Mouse (Mus musculus) cerebellum, adult 8-10 months (tissue): ENCODE measurements at regions not wholly inside any gene's neighbourhood (a gene's known extent, or its start where the extent isn't known, plus 50 kb on each side); places are given as distances from the start of the nearest gene placed in this dataset.
"Not testable (repeated sequence)": the region's sequence is repeated elsewhere in the genome, so short reads cannot be mapped to it uniquely, and the experiment has no call there.

Experiments used
- DNase-seq: peaks from one replicate; pipeline ENCODE4 v3.0.0; 2022

DNA sequence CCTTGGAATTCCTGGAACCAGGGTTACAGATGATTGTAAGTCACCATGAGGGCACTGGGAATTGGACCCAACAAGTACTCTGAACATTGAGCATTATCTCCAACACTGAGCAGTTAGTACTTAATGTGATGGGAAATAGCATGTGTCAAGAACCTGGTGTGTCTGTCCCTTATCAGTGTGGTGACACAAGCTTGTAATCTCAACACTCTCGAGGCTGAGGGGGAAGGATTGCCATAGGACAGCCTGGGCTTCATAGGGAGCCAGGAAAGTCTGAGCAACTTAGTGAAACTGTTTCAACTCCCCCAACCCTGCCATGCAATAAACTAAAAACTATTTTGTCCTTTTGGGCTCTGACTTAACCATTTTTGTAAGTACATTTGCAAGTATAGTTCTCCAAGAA, 100.0 kb downstream of the Wdr20rt start:
- DNase-seq = no peak

- no peak for DNase-seq
Observed at GRCm38 (mm10) chr12:65328532-65328931, 103.2 kb downstream of the Wdr20rt start.

DNA sequence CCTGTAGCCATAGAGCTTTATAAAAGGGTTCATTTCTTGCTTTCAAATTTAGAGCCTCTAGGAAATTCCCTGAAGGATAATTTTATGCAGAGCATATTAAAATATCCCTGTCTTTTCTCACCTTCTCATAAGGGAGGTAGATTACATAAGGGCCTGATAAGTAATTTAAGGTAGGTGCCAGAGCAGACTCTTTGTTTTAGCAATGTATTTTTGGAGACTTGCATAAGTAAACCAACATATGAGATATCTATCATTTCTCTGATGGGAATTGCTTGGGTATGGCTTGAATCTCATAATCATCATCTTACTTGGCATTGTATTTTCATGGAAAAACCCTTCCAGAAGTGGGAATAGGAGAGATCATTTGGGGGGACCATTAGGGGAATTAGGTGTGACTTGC, 104.4 kb downstream of the Wdr20rt start:
- DNase-seq = no peak

- no peak for DNase-seq
Observed at GRCm38 (mm10) chr12:65340009-65340408, 114.7 kb downstream of the Wdr20rt start.

GRCm38 (mm10) chr12:65347251-65347650, 121.9 kb downstream of the Wdr20rt start:
- no peak for DNase-seq

DNA sequence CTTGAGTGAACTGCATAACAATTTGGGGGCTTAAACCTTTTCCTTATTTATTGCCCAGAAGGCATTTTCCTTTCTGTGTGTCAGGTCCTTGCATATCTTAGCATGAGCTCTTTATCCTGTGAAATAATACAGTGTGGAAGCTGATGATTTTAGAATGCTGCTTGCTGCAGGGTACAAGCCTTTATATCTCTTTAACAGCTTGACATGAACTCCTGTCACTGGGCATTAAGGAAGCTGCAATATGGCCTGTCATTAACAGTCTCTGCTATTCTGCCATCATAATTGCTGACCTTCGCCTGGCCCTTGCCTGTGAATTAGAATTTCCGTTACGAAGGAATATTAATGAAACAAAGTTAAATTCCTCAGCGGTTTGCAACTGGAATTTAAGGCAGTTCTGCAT, 124.2 kb downstream of the Wdr20rt start:
- no peak for DNase-seq

- no peak for DNase-seq
Observed at GRCm38 (mm10) chr12:65364179-65364578, 138.9 kb downstream of the Wdr20rt start.

GRCm38 (mm10) chr12:65367334-65367733, 142.0 kb downstream of the Wdr20rt start:
- DNase-seq = no peak

- no peak for DNase-seq
Observed at GRCm38 (mm10) chr12:65367866-65368419, 142.6 kb downstream of the Wdr20rt start.

DNA sequence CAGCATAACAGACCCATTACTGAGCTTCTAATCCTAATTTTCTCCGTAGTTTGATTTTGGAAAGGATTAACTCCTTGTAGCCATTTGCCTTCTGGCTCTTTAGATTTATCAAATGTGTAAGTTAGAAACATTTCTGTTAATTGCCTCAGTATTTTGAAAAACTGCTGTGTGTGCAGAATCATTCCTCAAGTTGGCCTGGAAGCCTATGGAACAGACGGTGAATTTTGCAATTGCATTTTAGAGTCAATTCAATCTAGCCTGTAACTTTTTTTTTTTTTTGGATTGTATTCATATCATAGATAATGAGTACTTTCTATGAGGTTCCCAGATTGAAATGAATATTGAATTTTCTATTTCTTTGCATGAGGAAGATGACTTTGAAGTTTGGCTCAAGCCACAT, 146.3 kb downstream of the Wdr20rt start:
- DNase-seq = no peak

- DNase-seq = no peak
Observed at GRCm38 (mm10) chr12:65379321-65379720, 154.0 kb downstream of the Wdr20rt start.

- DNase-seq = no peak
Observed at GRCm38 (mm10) chr12:65382118-65382791, 156.9 kb downstream of the Wdr20rt start.

DNA sequence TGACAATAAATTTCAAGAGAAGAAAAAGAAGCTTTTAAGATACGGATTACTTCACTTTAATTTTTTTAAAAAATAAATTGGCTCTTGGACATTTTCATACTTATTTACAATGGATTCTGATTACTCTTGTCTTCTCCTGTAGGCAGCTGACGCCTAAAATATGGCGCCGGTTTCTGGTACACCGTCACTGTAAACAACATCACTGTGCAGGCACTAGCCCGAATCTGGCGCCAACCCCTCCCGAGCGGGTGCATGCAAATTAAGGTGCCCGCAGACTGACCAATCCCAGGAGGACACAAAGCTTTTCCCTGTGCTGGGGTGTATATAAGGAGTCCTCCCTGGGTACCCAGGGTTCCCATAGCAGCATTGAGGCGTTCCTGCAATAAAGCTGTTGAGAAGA, 157.5 kb downstream of the Wdr20rt start:
- DNase-seq = not testable (repeated sequence)

DNA sequence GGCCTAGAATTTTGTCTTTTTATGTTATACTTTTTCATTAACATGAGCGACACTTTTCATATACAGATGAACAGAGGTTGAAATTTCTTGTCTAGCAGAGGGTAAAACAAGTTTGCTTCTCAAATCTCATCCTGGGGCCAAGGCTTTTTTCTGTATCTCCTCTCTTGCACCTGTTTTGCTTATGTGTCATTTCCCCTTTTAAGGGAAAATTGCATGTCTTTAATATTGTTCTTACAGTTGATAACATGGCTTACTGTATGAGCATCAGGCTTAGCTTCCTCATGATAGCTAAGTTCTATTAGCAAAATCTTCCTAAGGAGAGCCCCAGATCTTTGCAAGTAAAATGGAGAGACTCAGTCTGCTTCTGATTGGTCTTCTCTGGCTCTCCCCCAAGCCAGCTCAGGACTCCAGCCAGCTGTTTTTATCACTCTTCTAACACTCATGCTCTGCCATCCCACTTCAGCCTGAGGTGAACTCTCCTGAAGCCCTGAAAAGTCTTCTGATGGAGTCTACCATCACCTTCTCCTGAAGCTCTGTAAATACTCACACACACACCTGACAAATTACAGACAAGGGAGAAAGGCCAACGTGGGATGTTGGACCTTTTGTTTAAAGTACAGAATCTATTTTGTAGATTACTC, 160.8 kb downstream of the Wdr20rt start:
- DNase-seq = no peak

DNA sequence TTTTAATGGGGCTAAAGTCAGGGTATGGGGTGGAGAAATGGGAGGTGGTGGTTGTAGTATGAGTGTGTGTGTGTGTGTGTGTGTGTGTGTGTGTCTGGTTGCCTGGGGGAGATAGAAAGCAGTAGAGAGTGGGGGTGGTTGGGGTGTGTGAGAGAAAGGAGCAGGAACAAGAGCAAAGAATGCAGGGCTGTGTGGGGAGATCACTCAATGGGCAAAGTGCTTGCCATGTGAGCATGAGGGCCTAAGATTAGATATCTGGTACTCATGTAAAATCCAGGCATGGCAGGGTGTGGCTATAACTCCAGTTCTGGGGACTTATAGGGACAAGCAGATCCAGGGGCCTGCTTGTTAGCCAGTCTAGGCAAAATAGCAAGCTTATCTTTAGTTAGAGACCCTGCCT, 161.7 kb downstream of the Wdr20rt start:
- DNase-seq = no peak

- no peak for DNase-seq
Observed at GRCm38 (mm10) chr12:65389512-65389911, 164.2 kb downstream of the Wdr20rt start.

- DNase-seq = no peak
Observed at GRCm38 (mm10) chr12:65390330-65390729, 165.0 kb downstream of the Wdr20rt start.

- peak; percentile 11 for DNase-seq
Observed at GRCm38 (mm10) chr12:65401728-65402419, 176.6 kb downstream of the Wdr20rt start.

- DNase-seq = no peak
Observed at GRCm38 (mm10) chr12:65403124-65403523, 177.8 kb downstream of the Wdr20rt start.

- no peak for DNase-seq
Observed at GRCm38 (mm10) chr12:65413034-65413700, 187.8 kb downstream of the Wdr20rt start.

GRCm38 (mm10) chr12:65414393-65414792, 189.1 kb downstream of the Wdr20rt start:
- no peak for DNase-seq

- DNase-seq = no peak
Observed at GRCm38 (mm10) chr12:65416909-65417308, 191.6 kb downstream of the Wdr20rt start.

GRCm38 (mm10) chr12:65420127-65420526, 194.8 kb downstream of the Wdr20rt start:
- DNase-seq = no peak
